Mouse (Mus musculus) lung, postnatal 0 days (tissue): ENCODE data around the gene Eepd1. TPM values are rescaled to one million over a fixed set of nuclear protein-coding genes. Genes with fewer than 3 reads are reported as not detected.

Experiments
- ATAC-seq: fragments of 200-750 bp; cut with Nextera tagmentation; 2 replicates; pipeline ENCODE4 v1.8.0; 2017; ENCODE audit warnings: moderate library complexity
- DNase-seq: peaks from one replicate; pipeline ENCODE4 v3.0.0-alpha.2; 2016; ENCODE audit warnings: low spot score
- H3K27ac ChIP-seq: fragments of 300-500 bp; sonication (generic); 2 replicates; pipeline ENCODE4 v1.5.1; 2014; ENCODE audit warnings: antibody characterized with exemption, mild to moderate bottlenecking, low read length, mixed read lengths
- H3K27me3 ChIP-seq: fragments of 300-500 bp; sonication (generic); replicated peaks from 2 replicates; pipeline ENCODE4 v1.6.1; 2014; ENCODE audit warnings: low read length, mixed read lengths; ENCODE audit not compliant: insufficient read depth
- H3K36me3 ChIP-seq: fragments of 300-500 bp; sonication (generic); 2 replicates; pipeline ENCODE4 v1.6.1; 2014; ENCODE audit warnings: low read length, mixed read lengths; ENCODE audit not compliant: insufficient read depth
- H3K4me1 ChIP-seq: fragments of 300-500 bp; sonication (generic); 2 replicates; pipeline ENCODE4 v1.6.1; 2014; ENCODE audit warnings: antibody characterized with exemption, low read depth, low read length, mixed read lengths; ENCODE audit not compliant: insufficient read depth
- H3K4me2 ChIP-seq: fragments of 300-500 bp; sonication (generic); replicated peaks from 2 replicates; pipeline ENCODE4 v1.6.1; 2014; ENCODE audit warnings: low read depth, mild to moderate bottlenecking, low read length, moderate library complexity, mixed read lengths
- H3K4me3 ChIP-seq: fragments of 300-500 bp; sonication (generic); 2 replicates; pipeline ENCODE4 v1.5.1; 2014; ENCODE audit warnings: low read depth, low read length
- H3K9ac ChIP-seq: fragments of 300-500 bp; sonication (generic); replicated peaks from 2 replicates; pipeline ENCODE4 v1.6.1; 2014; ENCODE audit warnings: low read depth, mild to moderate bottlenecking
- H3K9me3 ChIP-seq: fragments of 300-500 bp; sonication (generic); 2 replicates; pipeline ENCODE4 v1.6.1; 2016; ENCODE audit warnings: low read length, mixed read lengths
- CTCF ChIP-seq: IDR thresholded peaks from 2 replicates; pipeline ENCODE4 v1.5.1; 2016; ENCODE audit warnings: antibody characterized with exemption, mild to moderate bottlenecking
- EP300 ChIP-seq: IDR thresholded peaks from 2 replicates; pipeline ENCODE4 v1.6.1; 2016; ENCODE audit warnings: antibody characterized with exemption, mild to moderate bottlenecking, control low read depth
- WGBS: fragments of 180-500 bp; shearing (Covaris S2); extraction: QIAGEN DNeasy Blood & Tissue Kit; methylation state at CpG from one replicate; pipeline ENCODE4 v1.1.7; 2014; 5-methylcytosine and 5-hydroxymethylcytosine counted together
- polyA plus RNA-seq: library from polyadenylated mRNA; unstranded; fragments of >200 nt; fragmentation: Nextera tagmentation; extraction: Ambion mirVana; gene quantifications from 2 replicates; pipeline ENCODE4 v1.2.1, GENCODE M21; 2015

The Eepd1 gene
- polyA plus RNA-seq, 1 experiment from 2014 or later: 19.2 TPM

- Histone ChIP-seq H3K27me3 (no peaks in the 10 kb centered on the region), H3K9ac (no peak overlapping the region), H3K27ac (no peak overlapping the region), H3K36me3 (no peaks in the 10 kb centered on the region), H3K4me1 (no peaks in the 10 kb centered on the region), H3K4me3 (no peak overlapping the region), H3K9me3 (no peaks in the 10 kb centered on the region), H3K4me2 (no peak overlapping the region)
- DNase-seq (peak; percentile 28), ATAC-seq (peak; percentile 6; the same call in 1 of the 2 replicates)
- TF ChIP-seq EP300: no peak
- WGBS: 82% methylated on average over 2 of the region's 2 CpGs
Measured at GRCm38 (mm10) chr9:25539461-25539860, 58.1 kb downstream of the Eepd1 start.

GRCm38 (mm10) chr9:25541355-25541754 lies 60.0 kb downstream of the Eepd1 start:
- Histone ChIP-seq H3K9me3 (no peaks in the 10 kb centered on the region), H3K4me1 (no peaks in the 10 kb centered on the region), H3K36me3 (no peaks in the 10 kb centered on the region), H3K9ac (no peak overlapping the region), H3K27ac (no peak overlapping the region), H3K4me3 (no peak overlapping the region), H3K4me2 (no peak overlapping the region), H3K27me3 (no peaks in the 10 kb centered on the region)
- ATAC-seq (no peak), DNase-seq (no peak)
- WGBS: 61% methylated on average over 4 of the region's 4 CpGs
- TF ChIP-seq CTCF: no peak
- no peak for TF ChIP-seq EP300

- H3K27ac ChIP-seq: no peak overlapping the region
- no peak overlapping the region for H3K4me2 ChIP-seq
- TF ChIP-seq CTCF (no peak), EP300 (no peak)
- H3K4me1 ChIP-seq: peaks cover 6% of the 10 kb centered on the region; the same call in 1 of the 2 replicates
- no peaks in the 10 kb centered on the region for H3K27me3 ChIP-seq
- H3K9ac ChIP-seq: no peak overlapping the region
- ATAC-seq: no peak
- 87% methylated on average over 2 of the region's 2 CpGs for WGBS
- no peaks in the 10 kb centered on the region for H3K36me3 ChIP-seq
- DNase-seq: no peak
- H3K4me3 ChIP-seq: no peak overlapping the region
- no peaks in the 10 kb centered on the region for H3K9me3 ChIP-seq
Measured at GRCm38 (mm10) chr9:25545212-25545611, 63.9 kb downstream of the Eepd1 start.

GRCm38 (mm10) chr9:25549130-25550060 lies 68.0 kb downstream of the Eepd1 start:
- H3K27me3 ChIP-seq: no peaks in the 10 kb centered on the region
- DNase-seq (no peak), ATAC-seq (no peak)
- H3K9me3 ChIP-seq: no peaks in the 10 kb centered on the region
- no peak overlapping the region for H3K27ac ChIP-seq
- H3K9ac ChIP-seq: no peak overlapping the region
- H3K36me3 ChIP-seq: no peaks in the 10 kb centered on the region
- no peak overlapping the region for H3K4me2 ChIP-seq
- no peak overlapping the region for H3K4me3 ChIP-seq
- 68% methylated on average over 8 of the region's 8 CpGs for WGBS
- H3K4me1 ChIP-seq: peaks cover 6% of the 10 kb centered on the region; the same call in 1 of the 2 replicates
- TF ChIP-seq EP300 (no peak), CTCF (no peak)

- TF ChIP-seq EP300: no peak
- TF ChIP-seq CTCF: no peak
- 86% methylated on average over 7 of the region's 7 CpGs for WGBS
- Histone ChIP-seq H3K9me3 (no peaks in the 10 kb centered on the region), H3K4me3 (no peak overlapping the region), H3K4me2 (no peak overlapping the region), H3K27ac (no peak overlapping the region), H3K27me3 (no peaks in the 10 kb centered on the region), H3K9ac (no peak overlapping the region), H3K36me3 (no peaks in the 10 kb centered on the region), H3K4me1 (peaks cover 6% of the 10 kb centered on the region; the same call in 1 of the 2 replicates)
- DNase-seq: no peak
- ATAC-seq: no peak
Measured at GRCm38 (mm10) chr9:25550196-25550595, 68.8 kb downstream of the Eepd1 start.

- H3K4me2 ChIP-seq: no peak overlapping the region
- no peaks in the 10 kb centered on the region for H3K27me3 ChIP-seq
- no peak overlapping the region for H3K4me3 ChIP-seq
- no peak overlapping the region for H3K9ac ChIP-seq
- peaks cover 6% of the 10 kb centered on the region; the same call in 1 of the 2 replicates for H3K4me1 ChIP-seq
- TF ChIP-seq EP300 (no peak), CTCF (no peak)
- WGBS: 50% methylated on average over 2 of the region's 2 CpGs
- no peaks in the 10 kb centered on the region for H3K36me3 ChIP-seq
- ATAC-seq: no peak
- H3K27ac ChIP-seq: no peak overlapping the region
- DNase-seq: peak; percentile 17
- H3K9me3 ChIP-seq: no peaks in the 10 kb centered on the region
Measured at GRCm38 (mm10) chr9:25552532-25552931, 71.2 kb downstream of the Eepd1 start.
